Mouse (Mus musculus) heart, postnatal 0 days (tissue): ENCODE results near the gene Cutc. TPM values are rescaled to one million over a fixed set of nuclear protein-coding genes. Genes with fewer than 3 reads are reported as not detected.

Experiments
- ATAC-seq: fragments of 200-750 bp; cut with Nextera tagmentation; 2 replicates; pipeline ENCODE4 v1.8.0; 2017; ENCODE audit warnings: low read depth, moderate number of reproducible peaks, moderate library complexity; ENCODE audit not compliant: insufficient read depth
- DNase-seq: peaks from one replicate; pipeline ENCODE4 v3.0.0-alpha.2; 2016; ENCODE audit warnings: low spot score
- H3K27ac ChIP-seq: fragments of 300-500 bp; sonication (generic); 2 replicates; pipeline ENCODE4 v1.5.1; 2014; ENCODE audit warnings: low read depth, mild to moderate bottlenecking
- H3K27me3 ChIP-seq: fragments of 300-500 bp; sonication (generic); 2 replicates; pipeline ENCODE4 v1.6.1; 2014; ENCODE audit warnings: low read length, mixed read lengths; ENCODE audit not compliant: control insufficient read depth, insufficient read depth
- H3K36me3 ChIP-seq: fragments of 300-500 bp; sonication (generic); replicated peaks from 2 replicates; pipeline ENCODE4 v1.6.1; 2014; ENCODE audit warnings: low read length, mixed read lengths; ENCODE audit not compliant: control insufficient read depth, insufficient read depth
- H3K4me1 ChIP-seq: fragments of 300-500 bp; sonication (generic); 2 replicates; pipeline ENCODE4 v1.6.1; 2014; ENCODE audit warnings: antibody characterized with exemption; ENCODE audit not compliant: control insufficient read depth, insufficient read depth
- H3K4me2 ChIP-seq: fragments of 300-500 bp; sonication (generic); 2 replicates; pipeline ENCODE4 v1.6.1; 2014; ENCODE audit warnings: low read depth, mild to moderate bottlenecking, low read length, moderate library complexity
- H3K4me3 ChIP-seq: fragments of 300-500 bp; sonication (generic); 2 replicates; pipeline ENCODE4 v1.5.1; 2014; ENCODE audit warnings: low read depth, low read length
- H3K9ac ChIP-seq: fragments of 300-500 bp; sonication (generic); replicated peaks from 2 replicates; pipeline ENCODE4 v1.6.1; 2014; ENCODE audit warnings: low read depth, low read length, mixed read lengths
- H3K9me3 ChIP-seq: fragments of 300-500 bp; sonication (generic); replicated peaks from 2 replicates; pipeline ENCODE4 v1.6.1; 2016; ENCODE audit warnings: low read length; ENCODE audit not compliant: control insufficient read depth
- CTCF ChIP-seq: IDR thresholded peaks from 2 replicates; pipeline ENCODE4 v1.5.1; 2016; ENCODE audit warnings: antibody characterized with exemption, control low read depth, low read depth
- EP300 ChIP-seq: IDR thresholded peaks from 2 replicates; pipeline ENCODE4 v1.6.1; 2016; ENCODE audit warnings: antibody characterized with exemption, low read depth
- WGBS: fragments of 180-500 bp; shearing (Covaris S2); extraction: QIAGEN DNeasy Blood & Tissue Kit; methylation state at CpG from one replicate; pipeline ENCODE4 v1.1.7; 2014; 5-methylcytosine and 5-hydroxymethylcytosine counted together
- polyA plus RNA-seq: library from polyadenylated mRNA; unstranded; fragments of >200 nt; fragmentation: Nextera tagmentation; extraction: Ambion mirVana; gene quantifications from 2 replicates; pipeline ENCODE4 v1.2.1, GENCODE M21; 2015
- total RNA-seq: library from RNA; depleted of rRNA; stranded (reverse); fragments of >200 nt; gene quantifications from 2 replicates; pipeline ENCODE4 v1.2.3, GENCODE M21; 2014; ENCODE audit warnings: low replicate concordance

Cutc gene
- total and polyA plus RNA-seq, 2 experiments from 2014 or later: 1.1 to 15.1 TPM

DNA sequence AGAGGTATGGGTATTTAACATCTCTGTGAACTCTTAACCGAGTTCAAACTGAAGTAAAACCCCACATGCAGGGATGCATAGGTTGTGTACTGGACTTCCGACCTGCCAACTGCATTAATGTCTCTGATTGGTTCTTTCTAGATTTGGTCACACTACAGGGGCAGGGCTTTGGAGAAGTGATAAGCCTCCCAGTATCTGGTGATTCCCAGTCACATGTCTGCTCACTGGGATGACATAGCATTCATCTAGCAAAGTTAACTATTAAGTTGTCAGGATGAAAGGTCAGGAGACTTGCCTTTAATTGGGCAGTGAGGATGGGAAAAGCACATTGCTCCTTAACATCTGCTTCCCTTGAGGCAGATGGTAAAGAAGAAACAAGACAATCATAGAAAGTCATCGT lies 29.2 kb downstream of the Cutc start, which contains the start of gene Abcc2:
Gene Abcc2, plus strand, starts transcription at position 213 of the 400 bp plus-strand sequence.
- H3K4me3 ChIP-seq: no peak within 1 kb of the TSS
- H3K9me3 ChIP-seq: no peaks in the 10 kb centered on the region
- H3K4me1 ChIP-seq: no peaks in the 10 kb centered on the region
- no peak within 1 kb of the TSS for H3K27ac ChIP-seq
- 69% methylated on average over 3 of the region's 3 CpGs for WGBS
- H3K9ac ChIP-seq: no peak within 1 kb of the TSS
- TF ChIP-seq EP300 (no peak), CTCF (no peak)
- no peaks in the 10 kb centered on the region for H3K27me3 ChIP-seq
- DNase-seq (no peak), ATAC-seq (no peak)
- no peak within 1 kb of the TSS for H3K4me2 ChIP-seq
- H3K36me3 ChIP-seq: no peaks in the 10 kb centered on the region

DNA sequence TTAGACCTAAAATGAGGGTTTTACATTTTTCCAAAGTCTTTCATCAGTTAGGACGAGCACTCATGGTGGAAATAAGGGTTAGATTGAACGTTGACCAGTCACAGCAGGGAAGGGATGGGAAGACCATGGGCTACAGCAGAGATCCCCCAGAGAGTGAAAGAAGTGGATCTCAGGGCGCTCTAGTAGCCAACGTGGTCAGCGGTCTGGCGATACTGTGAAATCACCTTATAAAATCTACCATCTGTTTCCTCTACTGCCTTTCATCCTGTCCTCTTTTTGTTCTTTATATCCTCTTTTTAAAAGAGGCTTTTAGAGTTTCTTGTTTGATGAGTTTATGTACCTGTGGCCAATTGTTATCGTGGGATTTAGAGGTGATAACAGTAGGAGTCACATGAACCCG lies 32.0 kb downstream of the Cutc start:
- Histone ChIP-seq H3K4me2 (no peak overlapping the region), H3K4me3 (no peak overlapping the region), H3K9me3 (no peaks in the 10 kb centered on the region), H3K4me1 (no peaks in the 10 kb centered on the region), H3K27me3 (no peaks in the 10 kb centered on the region), H3K27ac (no peak overlapping the region), H3K36me3 (no peaks in the 10 kb centered on the region), H3K9ac (no peak overlapping the region)
- ATAC-seq (no peak), DNase-seq (no peak)
- 65% methylated on average over 8 of the region's 8 CpGs for WGBS
- TF ChIP-seq EP300 (no peak), CTCF (no peak)

DNA sequence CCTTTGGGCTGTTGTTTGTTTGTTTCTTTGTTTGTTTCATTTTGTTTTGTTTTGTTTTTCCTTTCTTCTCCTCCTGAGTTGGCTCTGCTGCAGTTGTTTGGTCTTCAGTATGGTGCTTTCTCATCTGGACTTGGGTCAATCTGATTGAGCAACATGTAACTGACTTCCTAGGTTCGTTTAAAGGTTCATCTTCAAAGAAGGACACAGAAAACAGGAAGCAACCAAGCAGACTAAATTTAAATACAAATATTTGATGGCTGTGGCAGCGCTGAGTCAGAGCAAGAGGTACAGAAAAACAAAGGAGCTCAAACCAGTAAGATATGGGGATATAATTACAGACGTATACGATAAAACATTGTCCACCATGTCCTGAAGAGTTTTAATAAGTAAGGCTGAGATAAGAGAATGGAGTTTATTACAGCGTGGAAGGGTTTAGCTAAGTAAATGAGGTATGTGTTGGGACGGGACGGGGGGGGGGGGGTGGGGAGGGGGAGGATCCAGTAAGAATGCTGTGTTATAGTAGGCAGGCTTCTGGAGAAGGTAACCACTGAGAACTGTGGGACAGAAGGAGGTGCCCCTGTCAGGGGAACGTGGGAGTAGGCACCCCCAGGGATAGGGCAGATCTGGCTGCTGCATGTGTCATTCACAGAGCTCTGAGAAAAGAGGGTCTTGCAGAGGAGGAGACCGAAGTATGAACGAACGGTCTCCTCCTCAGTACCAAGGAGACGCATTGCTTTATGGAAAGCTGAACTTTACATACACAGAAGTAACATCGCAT lies 33.6 kb downstream of the Cutc start:
- no peak overlapping the region for H3K27ac ChIP-seq
- H3K4me3 ChIP-seq: no peak overlapping the region
- H3K9me3 ChIP-seq: no peaks in the 10 kb centered on the region
- no peak overlapping the region for H3K4me2 ChIP-seq
- no peak overlapping the region for H3K9ac ChIP-seq
- DNase-seq: no peak
- 71% methylated on average over 13 of the region's 13 CpGs for WGBS
- no peak for TF ChIP-seq EP300
- ATAC-seq: no peak
- no peaks in the 10 kb centered on the region for H3K27me3 ChIP-seq
- H3K4me1 ChIP-seq: no peaks in the 10 kb centered on the region
- no peaks in the 10 kb centered on the region for H3K36me3 ChIP-seq

DNA sequence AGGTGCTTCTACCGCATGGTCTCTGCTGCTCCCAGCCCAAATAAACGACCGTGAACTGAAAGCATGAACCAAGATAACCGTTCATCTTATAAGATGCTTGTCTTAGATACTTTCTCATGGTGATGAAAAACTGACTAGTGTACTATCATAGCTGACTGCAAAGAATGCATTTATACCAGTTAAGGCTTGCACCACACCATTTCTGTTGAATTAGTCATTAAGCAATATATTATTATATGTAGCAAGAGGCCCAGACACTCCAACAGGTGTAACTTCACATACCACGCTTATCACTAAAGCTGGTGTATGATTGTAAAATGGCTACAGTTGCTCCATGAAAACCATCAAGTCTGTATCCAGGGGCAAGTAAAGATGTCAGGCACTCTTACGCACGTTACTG lies 37.0 kb downstream of the Cutc start:
- no peak overlapping the region for H3K27ac ChIP-seq
- H3K9ac ChIP-seq: no peak overlapping the region
- DNase-seq: no peak
- TF ChIP-seq CTCF (no peak), EP300 (no peak)
- H3K4me2 ChIP-seq: no peak overlapping the region
- H3K4me3 ChIP-seq: no peak overlapping the region
- no peaks in the 10 kb centered on the region for H3K4me1 ChIP-seq
- H3K36me3 ChIP-seq: no peaks in the 10 kb centered on the region
- no peaks in the 10 kb centered on the region for H3K27me3 ChIP-seq
- WGBS: 80% methylated on average over 7 of the region's 7 CpGs
- ATAC-seq: no peak
- no peaks in the 10 kb centered on the region for H3K9me3 ChIP-seq

DNA sequence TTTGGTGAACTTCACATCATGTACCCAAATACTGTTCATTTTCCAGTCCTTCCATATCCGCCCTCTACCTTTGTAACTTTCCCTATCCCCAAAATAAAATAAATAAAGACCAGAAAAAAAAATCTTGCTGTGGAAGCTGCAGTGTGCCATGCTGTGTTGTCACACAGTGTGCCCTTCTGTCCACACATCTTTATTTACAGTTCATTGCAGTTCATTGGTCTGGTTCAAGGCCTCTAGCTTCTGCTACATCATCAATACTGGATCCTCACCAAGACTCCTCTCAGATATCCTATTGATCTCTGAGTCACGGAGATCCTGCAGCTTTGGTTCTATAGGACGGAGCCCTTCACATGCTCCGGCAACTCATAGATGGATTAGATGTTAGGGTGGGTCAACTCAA lies 39.7 kb downstream of the Cutc start:
- DNase-seq (no peak), ATAC-seq (no peak)
- Histone ChIP-seq H3K27me3 (no peaks in the 10 kb centered on the region), H3K27ac (no peak overlapping the region), H3K9me3 (no peaks in the 10 kb centered on the region), H3K9ac (no peak overlapping the region), H3K4me3 (no peak overlapping the region), H3K36me3 (no peaks in the 10 kb centered on the region), H3K4me2 (no peak overlapping the region), H3K4me1 (no peaks in the 10 kb centered on the region)
- 85% methylated on average over 4 of the region's 4 CpGs for WGBS
- TF ChIP-seq CTCF: no peak
- TF ChIP-seq EP300: no peak

DNA sequence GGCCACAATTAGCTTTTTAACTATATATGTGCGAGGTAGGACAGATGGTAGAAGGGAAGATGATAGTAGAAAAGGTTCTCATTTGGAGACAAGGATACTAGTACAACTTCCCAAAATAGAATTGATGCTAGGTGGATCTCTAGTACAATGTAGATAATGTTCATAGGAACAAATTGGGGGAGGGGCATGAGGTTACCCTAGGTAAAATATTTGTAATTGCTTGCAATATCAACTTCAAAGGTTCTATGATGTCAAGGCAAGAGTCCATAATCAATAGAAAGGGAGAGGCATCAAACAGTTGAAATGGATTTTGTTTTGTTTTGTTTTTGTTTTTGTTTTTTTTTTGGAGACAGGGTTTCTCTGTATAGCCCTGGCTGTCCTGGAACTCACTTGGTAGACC lies 41.2 kb downstream of the Cutc start:
- no peaks in the 10 kb centered on the region for H3K36me3 ChIP-seq
- no peak overlapping the region for H3K4me2 ChIP-seq
- H3K4me3 ChIP-seq: no peak overlapping the region
- TF ChIP-seq EP300: no peak
- no peak for TF ChIP-seq CTCF
- no peaks in the 10 kb centered on the region for H3K27me3 ChIP-seq
- DNase-seq (no peak), ATAC-seq (no peak)
- H3K9me3 ChIP-seq: no peaks in the 10 kb centered on the region
- no peak overlapping the region for H3K9ac ChIP-seq
- H3K4me1 ChIP-seq: no peaks in the 10 kb centered on the region
- WGBS: 90% methylated on average over 1 of the region's 1 CpGs
- H3K27ac ChIP-seq: no peak overlapping the region
